Mouse (Mus musculus) cerebral cortex, adult 2 months (tissue): ENCODE data around the gene E4f1.

ENCODE experiments used
- WGBS: fragments of 180-500 bp; shearing (Covaris S2); methylation state at CpG from one replicate; pipeline ENCODE4 v1.1.7; 2018; 5-methylcytosine and 5-hydroxymethylcytosine counted together

Gene E4f1

DNA sequence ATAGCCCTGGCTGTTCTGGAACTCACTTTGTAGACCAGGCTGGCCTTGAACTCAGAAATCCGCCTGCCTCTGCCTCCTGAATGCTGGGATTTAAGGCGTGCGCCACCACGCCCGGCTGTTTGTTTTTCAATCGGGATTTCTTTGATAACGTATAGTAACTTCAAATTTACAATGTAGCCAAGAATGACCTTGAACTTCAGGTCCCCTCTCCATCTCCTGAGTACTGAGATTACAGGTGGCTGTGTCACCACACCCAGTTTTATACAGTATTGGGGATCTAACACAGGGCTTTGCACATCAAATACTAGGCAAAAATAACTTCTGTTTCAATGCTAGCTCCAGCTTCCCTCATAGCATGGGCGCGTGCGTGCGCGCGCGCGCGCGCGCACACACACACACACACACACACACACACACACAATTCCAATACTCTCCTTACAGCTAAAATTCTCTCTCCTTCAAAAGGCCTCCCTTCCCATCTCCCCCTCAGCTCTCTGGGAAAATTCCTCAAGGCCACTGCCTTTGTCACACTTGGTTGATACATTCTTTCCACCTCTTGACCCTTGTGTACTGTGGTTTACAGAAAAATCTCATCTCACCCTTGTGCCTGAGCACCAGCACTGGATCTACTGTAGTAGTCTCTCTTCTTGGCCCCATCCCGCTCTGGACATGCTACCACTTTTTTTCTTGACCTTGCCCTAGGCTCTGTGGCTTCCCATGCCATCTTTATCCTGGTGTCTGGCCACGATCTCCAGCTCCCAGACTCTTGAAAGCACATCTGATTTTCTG, 11.1 kb upstream of the E4f1 start:
- 93% methylated on average over 20 of the region's 20 CpGs for WGBS

DNA sequence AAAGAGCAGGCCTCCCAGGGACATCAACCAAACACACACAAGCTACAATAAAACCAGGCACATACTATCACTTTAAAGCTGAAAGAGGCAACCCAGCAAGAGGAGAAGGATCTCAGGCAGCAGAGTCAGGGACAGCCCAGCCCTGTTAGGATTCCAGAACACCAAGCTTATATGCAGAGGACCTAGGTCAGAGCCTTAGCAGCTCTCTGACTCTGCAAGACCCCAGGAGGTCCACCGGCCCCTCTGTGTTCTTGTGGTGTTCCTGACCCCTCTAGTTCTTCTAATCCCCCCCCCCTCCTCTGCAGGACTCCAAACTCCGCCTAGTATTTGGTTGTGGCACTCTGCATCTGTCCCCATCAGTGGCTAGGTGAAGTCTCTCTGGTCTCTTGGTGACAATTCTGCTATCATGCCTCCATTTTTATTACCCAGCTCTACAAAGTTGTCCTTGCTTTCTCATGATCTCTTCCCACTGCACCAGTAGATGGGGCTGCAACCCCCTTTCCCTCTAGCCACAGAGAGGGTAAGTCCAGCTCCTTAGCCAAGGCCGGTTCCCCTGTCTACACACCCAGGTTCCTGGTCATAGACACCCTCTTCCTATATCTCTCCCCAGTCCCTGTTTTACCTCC, 10.2 kb upstream of the E4f1 start:
- WGBS = 44% methylated on average over 3 of the region's 3 CpGs

DNA sequence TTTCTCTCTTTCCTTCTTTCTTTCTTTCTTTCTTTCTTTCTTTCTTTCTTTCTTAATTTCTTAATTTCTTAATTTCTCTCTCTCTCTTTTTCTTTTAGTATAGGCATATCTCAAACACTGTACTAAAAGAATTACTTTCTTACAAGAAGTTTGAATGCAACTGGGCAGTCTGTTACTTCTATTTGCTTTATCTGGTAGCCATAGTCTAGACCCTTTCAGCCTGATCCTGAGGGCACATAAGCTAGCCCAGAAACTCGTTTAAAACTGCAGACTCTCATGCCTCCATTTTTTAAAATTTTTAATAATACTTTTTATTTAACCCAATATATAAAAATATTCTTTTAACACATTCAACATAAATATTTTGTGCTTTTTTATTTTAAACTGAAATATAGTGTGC, 9.3 kb upstream of the E4f1 start:
- WGBS = 17% methylated on average over 1 of the region's 1 CpGs

DNA sequence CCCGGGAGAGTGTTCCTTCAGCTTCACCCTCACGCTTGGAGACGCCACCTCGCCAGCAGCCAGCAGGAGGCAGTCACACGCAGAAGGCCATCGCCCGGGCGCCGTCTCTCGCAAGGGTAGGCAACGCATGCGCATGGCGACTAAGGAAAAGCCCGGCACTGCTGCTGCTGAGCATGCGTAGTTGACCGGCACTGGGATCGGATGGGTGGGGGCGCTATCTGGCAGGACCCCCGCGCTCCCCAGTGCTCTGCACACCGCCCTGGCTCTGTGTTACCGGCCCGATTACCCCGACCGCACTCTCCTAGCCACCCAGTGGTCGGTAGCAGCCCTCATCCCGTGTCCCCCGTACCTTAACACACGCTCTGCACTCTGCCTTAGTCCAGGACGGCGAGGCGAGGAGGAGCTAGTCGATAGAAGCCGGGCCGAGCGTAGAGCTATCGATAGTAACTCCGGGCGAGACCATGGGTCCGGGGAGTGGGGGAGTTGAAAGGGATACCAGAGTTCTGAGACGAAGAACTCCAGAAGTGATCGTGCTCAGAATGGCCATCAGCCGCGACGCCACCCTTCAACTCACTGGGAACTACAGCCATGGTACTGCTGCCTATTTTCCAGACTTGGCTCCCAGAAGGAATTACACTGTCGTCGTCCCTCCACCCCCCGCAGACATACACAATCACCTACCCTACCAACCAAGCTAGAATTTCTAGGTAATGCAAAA, 8.7 kb upstream of the E4f1 start, which contains the start of gene Mlst8:
TSS of gene Mlst8 (minus strand) at position 416 of the 718 bp plus-strand sequence.
- under 1% methylated on average over 48 of the region's 48 CpGs for WGBS

DNA sequence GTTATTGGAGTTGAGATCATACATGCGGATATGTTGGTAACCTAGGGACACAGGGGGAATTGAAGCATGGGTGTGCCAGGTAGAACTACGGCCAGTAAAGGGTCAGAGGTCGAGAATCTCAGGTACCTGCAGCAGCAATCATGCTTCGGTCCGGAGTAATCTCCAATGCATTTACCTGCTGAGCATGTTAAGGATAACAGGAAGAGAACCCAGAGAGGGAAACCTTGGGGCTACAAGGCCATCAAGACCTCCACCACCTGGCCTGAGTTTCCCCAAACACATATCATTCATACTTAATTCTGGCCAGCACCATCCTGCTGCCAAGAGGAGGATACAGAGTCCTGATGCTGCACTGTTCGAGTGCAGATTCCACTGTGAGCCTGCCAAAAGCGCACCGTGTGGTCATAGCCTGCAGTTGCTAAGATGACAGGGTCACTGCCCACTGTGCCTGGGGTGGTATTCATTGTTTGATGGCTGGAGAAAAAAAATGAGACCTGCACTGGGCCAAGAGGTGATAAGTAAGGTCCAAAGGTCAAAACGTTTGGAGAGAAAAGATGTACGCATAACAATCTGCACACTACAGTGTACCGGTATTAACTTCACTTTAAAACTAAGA, 8.0 kb upstream of the E4f1 start:
- 39% methylated on average over 11 of the region's 11 CpGs for WGBS

DNA sequence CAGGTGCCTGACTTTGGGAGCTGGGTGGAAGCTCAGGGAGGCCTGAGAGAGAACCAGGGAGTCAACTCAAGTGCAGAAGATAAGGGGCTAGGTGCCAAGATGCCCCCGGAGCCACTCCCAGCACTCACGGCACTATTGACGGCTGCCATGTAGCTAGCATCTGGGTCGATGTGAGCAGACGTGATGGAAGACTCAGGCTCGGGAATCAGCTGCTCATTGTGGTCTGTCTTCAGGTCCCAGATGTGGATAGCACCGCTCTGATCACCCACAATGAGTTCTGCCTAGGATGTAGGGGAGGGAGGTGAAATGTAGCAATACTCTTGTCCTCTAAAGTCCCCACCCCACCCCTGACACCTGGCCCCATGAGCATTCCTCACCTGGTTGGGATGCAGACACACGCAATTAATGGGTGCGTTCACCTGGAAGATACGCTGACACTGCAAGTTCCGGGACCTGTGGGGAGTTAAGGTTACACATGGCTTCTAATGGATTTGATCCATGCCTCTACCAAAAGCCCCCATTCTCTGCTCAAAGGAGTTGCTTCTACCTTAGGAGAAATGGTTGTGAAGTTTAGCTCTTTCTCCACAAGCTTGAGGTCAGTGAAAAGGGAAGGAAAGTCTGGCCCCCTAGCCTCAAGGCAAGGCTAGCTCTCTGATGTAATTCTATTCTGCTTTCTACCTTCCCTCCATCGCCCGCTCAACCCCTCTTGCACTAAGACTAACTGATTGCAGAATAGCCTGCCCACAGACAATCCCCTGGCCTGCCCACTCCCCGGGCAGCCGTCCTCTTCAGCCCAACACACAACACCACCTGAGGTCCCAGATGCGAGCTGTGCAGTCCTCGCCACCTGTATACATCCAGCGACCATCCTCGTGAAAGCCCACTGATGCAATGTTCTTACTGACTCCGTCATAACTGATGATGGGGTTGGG, 7.2 kb upstream of the E4f1 start:
- WGBS = 90% methylated on average over 20 of the region's 20 CpGs

DNA sequence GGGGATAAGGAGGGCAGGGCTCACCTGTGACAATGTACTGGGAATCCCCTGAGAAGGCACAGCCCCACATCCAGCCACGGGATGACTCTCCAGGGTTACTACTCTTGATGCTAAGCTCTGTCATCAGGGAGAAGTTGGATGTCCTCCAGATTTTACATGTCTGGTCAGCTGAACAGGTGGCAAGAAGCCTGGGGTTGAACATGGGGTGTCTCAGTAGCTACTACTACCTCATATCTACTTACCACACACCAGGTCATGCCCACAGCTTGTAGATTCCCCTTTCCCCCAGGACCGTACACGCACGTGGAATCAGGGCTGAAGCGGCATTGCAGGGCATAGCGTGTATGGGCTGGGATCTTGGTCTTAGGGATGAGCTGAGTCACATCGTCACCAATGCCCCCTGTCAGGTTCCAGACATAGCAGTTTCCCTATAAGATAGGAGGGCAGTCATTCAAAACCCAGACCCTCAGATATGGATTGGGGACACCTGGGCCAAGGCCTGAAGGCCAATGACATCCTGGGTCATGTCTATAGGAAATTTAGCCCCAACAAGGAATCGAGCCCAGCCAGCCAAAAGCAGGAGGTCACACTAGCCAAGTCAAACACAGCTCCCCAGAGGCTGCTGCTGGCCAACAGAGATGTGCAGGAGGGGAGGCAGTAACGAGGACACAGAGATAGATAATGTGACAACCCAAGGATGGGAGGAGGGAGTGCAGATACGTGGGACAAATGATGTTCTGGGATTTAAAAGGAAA, 6.1 kb upstream of the E4f1 start:
- 86% methylated on average over 10 of the region's 10 CpGs for whole genome bisulfite sequencing

DNA sequence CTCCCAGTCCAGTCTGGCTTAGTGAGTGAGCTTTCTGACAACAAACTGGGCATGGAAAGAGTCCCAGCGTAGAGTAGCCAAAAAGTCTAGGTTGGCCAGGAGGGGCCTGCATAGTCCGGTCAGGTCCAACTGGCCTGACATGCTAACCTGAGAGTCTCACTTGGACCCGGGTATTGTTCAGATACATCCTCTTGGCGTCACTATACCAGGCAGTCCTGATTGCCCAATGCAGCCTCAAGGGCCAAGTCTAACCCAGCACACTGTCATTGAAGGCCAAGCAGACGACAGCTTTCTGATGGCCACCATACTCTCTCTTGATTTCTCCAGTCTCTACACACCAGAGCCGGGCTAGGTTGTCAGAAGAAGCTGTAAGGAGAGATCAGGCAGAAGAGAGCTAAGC, 5.5 kb upstream of the E4f1 start:
- WGBS = 90% methylated on average over 6 of the region's 6 CpGs

DNA sequence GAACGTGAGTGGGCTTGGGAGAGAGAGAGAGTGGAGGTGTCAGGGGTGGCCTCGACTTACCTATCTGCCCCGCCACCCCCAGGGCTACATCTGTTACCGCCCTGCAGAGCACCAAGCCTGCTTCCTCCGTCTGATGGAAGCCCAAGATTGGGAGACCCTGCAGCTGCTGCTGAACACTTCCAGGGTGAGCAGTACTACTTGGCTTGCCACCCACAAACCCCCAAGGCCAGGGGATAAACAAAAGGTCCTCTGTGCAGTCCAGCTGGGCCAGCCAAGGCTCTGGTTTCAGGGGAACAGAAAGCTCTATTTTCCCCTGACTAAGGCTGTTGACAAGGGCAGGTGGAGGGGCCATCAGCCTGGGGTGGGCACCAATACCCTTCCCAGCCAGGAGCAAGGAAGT, 4.4 kb upstream of the E4f1 start:
- 56% methylated on average over 5 of the region's 5 CpGs for WGBS

DNA sequence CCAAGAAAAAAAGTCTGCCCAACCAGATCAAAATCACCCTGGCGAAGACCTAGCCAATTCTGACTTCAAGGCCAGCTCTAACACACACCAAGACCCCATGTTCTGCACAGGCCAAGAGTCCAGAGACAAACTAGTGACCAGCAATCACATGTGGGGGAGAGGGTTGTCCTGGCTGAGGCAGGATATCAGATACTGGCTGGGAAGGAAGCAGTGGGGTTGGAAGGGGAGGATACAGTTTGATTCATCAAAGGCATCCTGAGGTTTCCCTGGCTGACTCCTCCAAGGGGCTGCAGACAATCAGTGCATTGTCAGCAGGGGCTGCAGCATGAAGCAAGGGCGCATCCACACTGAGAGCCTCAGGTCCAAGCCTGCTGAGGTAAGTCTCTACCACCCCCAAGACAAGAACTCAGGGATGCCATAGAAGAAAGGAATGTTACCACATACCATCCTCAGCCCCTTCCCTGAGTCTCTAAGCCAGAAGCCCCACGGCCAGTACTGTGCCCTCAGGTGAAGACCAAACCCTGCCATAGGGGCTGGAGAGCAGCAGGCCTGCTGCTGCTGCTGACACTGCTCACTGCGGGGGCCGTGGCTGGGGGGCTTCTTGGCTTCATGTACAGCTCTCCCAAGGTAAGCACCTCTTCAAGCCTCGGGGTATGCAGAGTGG, 3.6 kb upstream of the E4f1 start, which contains the start of gene Bricd5:
TSS of gene Bricd5 (plus strand) at position 273 of the 664 bp plus-strand sequence.
- WGBS = 62% methylated on average over 6 of the region's 6 CpGs

DNA sequence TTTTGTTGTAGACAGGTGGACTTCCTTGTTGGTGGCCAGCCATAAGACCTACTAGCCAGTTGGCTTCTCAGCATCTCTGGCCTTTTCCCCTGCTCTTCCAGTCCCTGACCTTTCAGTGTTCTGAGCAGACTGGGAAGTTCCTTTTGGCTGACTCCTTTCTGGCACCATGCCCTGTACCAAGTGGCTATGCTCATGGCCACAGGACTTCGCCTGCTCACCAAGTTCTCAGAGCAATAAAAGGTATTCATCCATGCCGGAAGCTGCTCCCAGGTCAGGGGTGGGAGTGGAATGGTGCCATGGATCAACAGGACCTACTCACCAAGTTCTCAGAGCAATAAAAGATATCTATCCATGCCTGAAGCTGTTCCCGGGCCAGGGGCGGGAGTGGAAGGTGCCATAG, 2.4 kb upstream of the E4f1 start:
- 65% methylated on average over 4 of the region's 4 CpGs for WGBS

DNA sequence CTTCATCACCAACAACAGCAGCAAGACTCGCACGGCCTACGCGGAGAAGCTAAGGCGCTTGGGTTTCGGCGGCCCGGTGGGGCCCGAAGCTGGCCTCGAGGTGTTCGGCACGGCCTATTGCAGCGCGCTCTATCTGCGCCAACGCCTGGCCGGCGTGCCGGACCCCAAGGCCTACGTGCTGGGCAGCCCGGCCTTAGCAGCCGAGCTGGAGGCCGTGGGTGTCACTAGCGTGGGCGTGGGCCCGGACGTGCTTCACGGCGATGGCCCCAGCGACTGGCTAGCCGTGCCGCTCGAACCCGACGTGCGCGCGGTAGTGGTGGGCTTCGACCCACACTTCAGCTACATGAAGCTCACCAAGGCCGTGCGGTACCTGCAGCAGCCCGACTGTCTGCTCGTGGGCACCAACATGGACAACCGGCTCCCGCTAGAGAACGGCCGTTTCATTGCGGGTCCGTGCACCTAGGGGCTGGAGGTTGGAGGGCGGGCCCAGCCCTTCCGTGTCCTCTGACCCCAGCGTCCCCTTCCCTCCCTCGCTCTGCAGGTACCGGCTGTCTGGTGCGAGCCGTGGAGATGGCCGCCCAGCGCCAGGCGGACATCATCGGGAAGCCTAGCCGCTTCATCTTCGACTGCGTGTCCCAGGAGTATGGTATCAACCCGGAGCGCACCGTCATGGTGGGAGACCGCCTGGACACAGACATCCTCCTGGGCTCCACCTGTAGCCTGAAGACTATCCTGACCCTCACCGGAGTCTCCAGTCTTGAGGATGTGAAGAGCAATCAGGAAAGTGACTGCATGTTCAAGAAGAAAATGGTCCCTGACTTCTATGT, 801 bp upstream of the E4f1 start:
- WGBS = under 1% methylated on average over 68 of the region's 68 CpGs

DNA sequence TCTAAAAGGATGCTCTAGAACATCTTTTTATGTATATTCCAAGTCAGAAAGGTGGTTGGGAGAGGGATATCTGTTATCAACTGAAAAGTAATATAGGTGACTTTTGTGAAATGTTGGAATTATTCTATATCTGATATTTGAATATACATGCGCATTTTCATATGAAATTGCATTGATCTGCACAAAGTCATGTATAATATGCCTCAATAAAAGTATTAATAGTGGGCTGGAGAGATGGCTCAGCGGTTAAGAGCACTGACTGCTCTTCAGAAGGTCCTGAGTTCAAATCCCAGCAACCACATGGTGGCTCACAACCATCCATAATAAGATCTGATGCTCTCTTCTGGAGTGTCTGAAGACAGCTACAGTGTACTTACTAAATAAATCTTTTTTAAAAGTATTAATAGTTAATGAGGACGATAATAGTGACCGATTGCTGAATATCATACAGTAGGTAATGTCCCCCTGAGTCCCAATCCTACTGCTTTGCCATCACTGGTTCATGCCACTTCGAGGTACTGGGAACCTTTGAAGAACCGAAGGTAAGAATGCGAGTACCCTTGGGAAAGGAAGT, 690 bp downstream of the E4f1 start:
- 16% methylated on average over 7 of the region's 7 CpGs for WGBS

DNA sequence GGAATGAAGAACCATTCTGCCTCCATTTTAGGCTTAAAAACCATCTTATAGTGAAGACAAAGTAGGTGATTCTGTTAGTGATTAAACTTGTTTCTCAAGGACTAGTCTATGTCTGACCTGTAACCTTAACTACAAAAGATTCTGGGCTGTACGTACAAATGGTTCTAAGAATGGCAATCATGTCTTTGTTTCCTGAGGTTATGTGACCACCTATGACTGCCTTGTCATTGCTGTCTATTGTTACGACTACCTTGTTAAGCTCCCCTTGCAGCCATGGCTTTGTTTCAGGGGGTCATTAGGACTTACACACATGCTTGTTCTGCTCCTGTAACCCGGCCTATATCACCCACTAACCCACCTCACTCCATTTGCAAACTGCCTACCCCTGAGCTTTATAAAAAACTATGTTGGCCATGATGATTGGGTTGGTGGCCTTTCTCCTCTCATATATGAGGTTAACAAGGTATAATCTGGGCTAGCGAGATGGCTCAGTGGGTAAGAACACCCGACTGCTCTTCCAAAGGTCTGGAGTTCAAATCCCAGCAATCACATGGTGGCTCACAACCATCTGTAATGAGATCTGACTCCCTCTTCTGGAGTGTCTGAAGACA, 1.4 kb downstream of the E4f1 start:
- WGBS = 95% methylated on average over 5 of the region's 5 CpGs

DNA sequence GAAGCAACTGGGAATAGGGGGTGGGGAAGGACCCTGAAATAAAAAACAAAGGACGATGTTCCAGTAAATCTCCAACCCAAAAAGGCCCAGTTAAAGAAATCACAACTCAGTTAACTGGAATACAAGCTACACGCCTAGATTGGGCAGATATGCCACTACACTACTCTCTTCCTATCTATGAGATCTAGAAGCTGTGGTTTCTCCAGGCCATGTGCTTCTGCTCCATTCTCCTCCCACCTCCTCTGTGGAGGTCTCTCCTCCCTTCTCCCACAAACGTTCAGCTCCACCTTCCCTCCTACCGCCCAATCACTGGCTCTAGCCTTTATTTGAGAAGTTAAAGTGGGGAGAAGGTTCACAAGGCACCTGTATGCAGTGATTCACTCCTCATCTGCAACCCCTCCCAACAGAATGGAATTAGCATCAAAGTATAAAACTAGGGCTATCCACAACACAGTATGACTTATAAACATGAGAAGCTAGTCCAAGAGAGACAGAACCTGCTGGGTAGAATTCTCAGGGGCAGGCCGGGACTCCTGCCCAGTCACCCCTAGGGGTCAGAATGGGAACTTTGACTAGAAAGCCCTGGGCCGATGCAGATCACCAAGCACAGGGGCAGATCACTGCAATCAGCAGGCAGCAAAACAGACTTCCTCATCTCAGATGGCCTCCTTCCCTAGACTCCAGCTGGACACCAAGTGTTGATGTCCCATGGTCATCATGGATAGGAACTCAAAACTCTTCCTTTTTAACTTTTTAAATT, 6.6 kb downstream of the E4f1 start:
- 56% methylated on average over 6 of the region's 6 CpGs for WGBS

DNA sequence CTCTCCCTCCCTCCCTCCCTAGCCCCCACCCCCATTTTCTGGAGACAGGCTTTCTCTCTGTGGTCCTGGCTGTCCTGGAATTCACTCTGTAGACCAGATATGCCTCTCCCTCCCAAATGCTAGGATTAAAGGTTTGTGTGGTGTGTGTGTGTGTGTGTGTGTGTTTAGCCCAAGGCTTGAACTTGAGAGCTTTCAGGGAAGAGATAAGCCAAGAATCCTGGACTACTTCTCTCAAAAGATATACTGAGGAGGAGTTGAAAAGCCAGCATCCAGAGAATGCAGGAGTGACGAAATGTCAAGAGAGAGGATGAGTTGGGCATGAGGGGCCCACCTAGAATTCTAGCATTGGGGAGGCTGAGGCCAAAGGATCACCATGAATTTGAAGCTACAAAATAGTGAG, 7.2 kb downstream of the E4f1 start:
- 100% methylated on average over 1 of the region's 1 CpGs for WGBS

DNA sequence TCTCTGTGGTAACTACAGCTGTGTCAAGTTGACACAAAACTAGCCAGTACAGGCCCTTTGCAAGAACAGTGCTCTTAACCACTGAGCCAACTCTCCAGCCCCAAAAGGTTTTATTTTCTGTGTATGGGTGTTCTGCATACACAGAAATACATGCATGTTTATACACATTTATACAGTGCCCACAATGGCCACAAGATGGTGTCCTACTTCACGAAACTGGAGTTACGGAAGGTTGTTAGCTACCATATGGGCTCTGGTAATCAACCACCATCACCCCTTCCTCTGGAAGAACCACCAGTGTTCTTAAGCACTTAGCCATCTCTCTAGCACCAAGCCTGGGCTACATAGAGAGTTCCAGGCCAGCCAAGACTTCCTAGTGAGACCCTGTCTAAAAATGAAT, 8.5 kb downstream of the E4f1 start:
- WGBS = 71% methylated on average over 2 of the region's 2 CpGs
